Mouse (Mus musculus): ENCODE results near the gene Abhd17c.

GRCm38 (mm10) chr7:84168355-84168754 lies 16.7 kb upstream of the Abhd17c start:
- no peak for TF ChIP-seq CTCF (IDR thresholded peaks at IDR 0.05; ENCODE audit: extremely low read depth, insufficient read depth, insufficient read length, insufficient replicate concordance)
- no peak for TF ChIP-seq POLR2A (IDR thresholded peaks at IDR 0.05; ENCODE audit: low read depth, low read length)

Measured in spleen, adult 2 months (tissue).